17 mouse cellular contexts compared by ENCODE assay signal in the genomic region with DNA sequence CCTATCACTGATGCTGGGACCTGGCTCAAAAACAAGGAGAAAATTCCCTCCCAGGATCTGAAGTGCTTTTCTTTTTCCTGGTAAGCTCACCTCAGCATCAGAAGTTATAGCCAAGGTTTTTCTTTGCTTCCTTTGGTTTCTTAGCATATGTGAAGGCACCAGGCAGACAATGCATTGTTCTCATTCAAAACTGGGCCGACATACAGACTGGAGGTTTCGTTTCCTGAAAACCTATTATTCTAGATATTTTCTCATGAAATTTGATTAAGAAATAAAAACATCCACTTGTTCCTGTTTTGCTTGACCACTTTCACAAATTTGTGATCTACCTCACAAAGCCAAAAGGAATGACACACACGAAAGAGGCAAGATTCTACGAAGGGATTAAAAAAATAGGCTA.
"Had no signal": no experiment of that assay in that cellular context is flagged by ENCODE, and none has a peak within 500 bp of the region (broad histone marks: within the 10 kb centered on the region; RNA-seq: fewer than 3 reads in every experiment).

No protein-coding gene starts in this region.

- ATAC-seq: liver, embryonic 12.5 days; liver, postnatal 0 days; lung, postnatal 0 days; midbrain, embryonic 13.5 days; midbrain, embryonic 15.5 days; midbrain, embryonic 16.5 days had no signal

- DNase-seq: left cerebral cortex, postnatal 4 days; liver; liver, embryonic 13.5 days; liver, postnatal 0 days; lung, adult 18-20 months; lung, adult 2 months; lung, embryonic 14.5 days; lung, postnatal 10 days; lung, postnatal 14 days; lung, postnatal 36 days; lung, postnatal 4 days; midbrain, embryonic 14.5 days had no signal
